Comparison of ENCODE assay signal across 25 mouse cellular contexts in the genomic region with DNA sequence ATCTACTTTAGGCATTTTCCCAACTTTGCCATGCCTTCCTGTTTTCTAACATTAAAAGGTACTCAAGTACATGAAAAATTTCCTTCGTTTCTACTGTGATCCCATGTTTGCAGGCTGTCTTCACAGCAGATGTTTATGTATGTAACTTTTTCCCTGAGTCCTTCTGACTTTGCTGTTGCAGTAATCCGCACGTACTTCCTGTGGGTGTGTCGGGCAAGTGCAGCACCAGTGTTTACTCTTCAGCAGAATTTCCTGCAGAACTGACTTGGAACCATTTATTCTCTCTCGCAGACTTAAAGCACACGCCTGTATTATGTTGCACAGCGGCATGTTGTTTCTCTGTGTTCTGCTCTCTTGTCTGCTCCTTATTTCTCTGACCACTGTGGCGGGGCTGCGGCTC.
DNase-seq lines count a peak whose midpoint lies in the region; ATAC-seq lines count a peak whose summit lies in the region.
"Had no signal": no experiment of that assay in that cellular context is flagged by ENCODE, and none has a peak within 500 bp of the region (broad histone marks: within the 10 kb centered on the region; RNA-seq: fewer than 3 reads in every experiment).

No protein-coding gene starts in this region.

- H3K36me3 ChIP-seq in lung, embryonic 16.5 days (ENCODE audit: control insufficient read depth, insufficient read depth, low read length), result no peaks in the 10 kb centered on the region
- H3K36me3 ChIP-seq: forebrain, embryonic 10.5 days; heart, embryonic 12.5 days; heart, embryonic 15.5 days; hindbrain, embryonic 10.5 days; hindbrain, embryonic 13.5 days had no signal

- peak; percentile 53 for DNase-seq in lung, postnatal 10 days
- peak; percentile 71 for DNase-seq in lung, postnatal 36 days
- DNase-seq in kidney, postnatal 4 days, result no peak
- DNase-seq in adrenal gland, adult 2 months, result no peak
- DNase-seq: adrenal gland, adult 8-10 months; adrenal gland, postnatal 25 days; cerebellum, adult 18-20 months; cerebellum, adult 9-10 months; cerebellum, postnatal 14 days; gastrocnemius, adult 2 months; gastrocnemius, postnatal 14 days; heart, adult 11 months; heart, postnatal 10 days; heart, postnatal 36 days had no signal

- peak overlapping the region; percentile 40; the same call in 1 of the 2 replicates for H3K27ac ChIP-seq in lung, embryonic 16.5 days (ENCODE audit: low read length)
- H3K27ac ChIP-seq: forebrain, embryonic 10.5 days; forebrain, embryonic 13.5 days; gastrocnemius, adult 2 months; heart, embryonic 15.5 days; hindbrain, embryonic 10.5 days; hindbrain, embryonic 13.5 days had no signal

- WGBS in lung, embryonic 16.5 days, result 66% methylated on average over 9 of the region's 9 CpGs

- H3K9ac ChIP-seq in lung, embryonic 16.5 days (ENCODE audit: low read length), result no peak overlapping the region
- H3K9ac ChIP-seq: forebrain, embryonic 13.5 days; heart, embryonic 12.5 days; heart, embryonic 15.5 days; hindbrain, embryonic 13.5 days had no signal

- H3K4me2 ChIP-seq in lung, embryonic 16.5 days (ENCODE audit: low read depth, low read length), result no peak overlapping the region
- H3K4me2 ChIP-seq: forebrain, embryonic 13.5 days; heart, embryonic 12.5 days; heart, embryonic 15.5 days; hindbrain, embryonic 13.5 days had no signal

- no peaks in the 10 kb centered on the region for H3K9me3 ChIP-seq in lung, embryonic 16.5 days (ENCODE audit: control insufficient read depth, low read length)
- H3K9me3 ChIP-seq: forebrain, embryonic 10.5 days; heart, embryonic 12.5 days; heart, embryonic 15.5 days; hindbrain, embryonic 13.5 days had no signal

- no peaks in the 10 kb centered on the region for H3K27me3 ChIP-seq in lung, embryonic 16.5 days (ENCODE audit: control insufficient read depth, insufficient read depth, low read depth, low read length)

- no peaks in the 10 kb centered on the region for H3K4me1 ChIP-seq in lung, embryonic 16.5 days (replicated peaks; ENCODE audit: control insufficient read depth, insufficient read depth, low read length)

- ATAC-seq in lung, embryonic 16.5 days (ENCODE audit: low read depth), result no peak
- no peak for ATAC-seq in frontal cortex, adult (ENCODE audit: low TSS enrichment)
- ATAC-seq: CD4-positive, CD25-positive, alpha-beta regulatory T cell, adult 4 months; forebrain, embryonic 13.5 days; forebrain, embryonic 16.5 days; hindbrain, embryonic 16.5 days had no signal

- no peak overlapping the region for H3K4me3 ChIP-seq in lung, embryonic 16.5 days (ENCODE audit: low read length)
- H3K4me3 ChIP-seq: forebrain, embryonic 10.5 days; forebrain, embryonic 13.5 days; gastrocnemius, adult 2 months; heart, embryonic 12.5 days; heart, embryonic 15.5 days; hindbrain, embryonic 10.5 days; hindbrain, embryonic 13.5 days had no signal

Comparison
In these comparisons a context has a peak if more than half of its experiments do, and no peak if none do; other contexts are left out.
1. DNase-seq: peak in lung, postnatal 10 days (single experiment) and lung, postnatal 36 days (single experiment); none in kidney, postnatal 4 days (0 of 2) and adrenal gland, adult 2 months (single experiment).